Mouse (Mus musculus): ENCODE data around the gene Tbcd.
"Not testable (repeated sequence)": the region's sequence is repeated elsewhere in the genome, so short reads cannot be mapped to it uniquely, and the experiment has no call there.

Tbcd gene

DNA sequence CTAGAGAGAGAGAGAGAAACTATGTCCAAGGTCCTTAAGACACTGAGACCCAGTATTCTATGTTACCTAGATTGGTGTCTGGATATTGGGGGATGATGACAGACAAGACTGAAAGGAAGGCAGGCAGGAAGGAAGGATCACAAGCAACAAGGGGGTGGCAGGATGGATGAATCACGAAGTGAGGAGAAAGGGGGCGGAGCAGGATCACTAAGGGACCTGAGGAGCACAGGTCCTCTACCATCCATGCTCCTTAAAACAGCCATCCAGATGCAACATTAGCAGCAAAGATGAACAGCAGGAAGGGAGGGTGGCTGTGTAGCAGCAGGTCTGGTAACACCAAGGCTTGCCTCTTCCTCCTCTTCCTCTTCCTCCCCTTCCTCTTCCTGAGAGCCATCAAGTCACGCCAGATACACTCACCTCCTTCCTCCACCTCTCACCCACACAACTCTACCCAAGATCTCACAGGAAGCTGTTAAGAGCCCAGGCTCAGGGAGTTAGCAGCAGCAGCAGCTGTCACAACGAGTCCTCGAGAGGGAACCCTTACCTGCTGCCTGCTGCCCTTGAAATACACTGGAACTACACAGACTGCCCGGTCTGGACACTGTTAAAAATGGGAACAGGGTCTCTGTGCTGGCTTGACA is 203.5 kb downstream of the Tbcd start:
- no peak for DNase-seq

- no peak for DNase-seq
These were observed 204.2 kb downstream of the Tbcd start for GRCm38 (mm10) chr11:121655807-121656511.

DNA sequence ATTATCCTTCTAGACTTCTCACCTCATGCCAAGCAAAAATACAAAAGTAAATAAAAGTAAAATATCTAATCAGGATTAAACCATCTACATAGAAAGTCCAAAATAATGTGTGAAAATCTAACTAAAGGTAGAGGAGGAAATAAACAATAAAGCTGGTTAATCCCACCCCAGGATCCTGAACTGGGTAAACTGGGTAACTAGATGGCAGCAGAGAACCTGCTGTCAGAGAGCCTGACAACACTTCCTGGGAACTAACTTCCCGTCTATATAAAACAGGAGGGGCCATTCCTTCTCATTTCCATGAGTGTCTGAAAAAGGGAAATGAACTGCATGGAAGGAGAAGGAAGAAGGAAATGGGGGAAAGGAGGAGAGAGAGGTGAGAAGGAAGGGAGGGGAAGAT is 206.4 kb downstream of the Tbcd start:
- no peak for DNase-seq

DNA sequence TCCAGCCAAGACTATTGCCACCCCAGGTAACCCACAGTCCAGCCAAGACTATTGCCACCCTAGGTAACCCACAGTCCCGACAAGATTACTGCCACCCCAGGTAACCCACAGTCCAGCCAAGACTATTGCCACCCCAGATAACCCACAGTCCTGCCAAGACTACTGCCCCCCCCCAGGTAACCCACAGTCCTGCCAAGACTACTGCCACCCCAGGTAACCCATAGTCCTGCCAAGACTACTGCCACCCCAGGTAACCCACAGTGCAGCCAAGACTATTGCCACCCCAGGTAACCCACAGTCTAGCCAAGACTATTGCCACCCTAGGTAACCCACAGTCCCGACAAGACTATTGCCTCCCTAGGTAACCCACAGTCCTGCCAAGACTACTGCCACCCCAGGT is 208.9 kb downstream of the Tbcd start:
- DNase-seq, result not testable (repeated sequence)

- DNase-seq, result no peak
These were observed 209.4 kb downstream of the Tbcd start for GRCm38 (mm10) chr11:121661116-121661515.

Measured in cerebellum, postnatal 36 days (tissue).